Mouse (Mus musculus): ENCODE data around the gene Rbm42. TPM values are rescaled to one million over a fixed set of nuclear protein-coding genes. Genes with fewer than 3 reads are reported as not detected.
A peak's percentile ranks its signal among the peaks of the same experiment; 100 is the strongest.

Gene Rbm42
- polyA plus RNA-seq, 1 experiment from 2014 or later: 41.8 TPM

GRCm38 (mm10) chr7:30625530-30626384 lies 24.4 kb downstream of the Rbm42 start, which contains the start of gene Cox6b1:
Cox6b1 (minus strand) TSS chr7:30626151.
- H3K4me1 ChIP-seq (ENCODE audit: insufficient read depth): peaks cover 15% of the 10 kb centered on the region; the same call in 1 of the 2 replicates
- peak within 1 kb of the TSS; percentile 82 for H3K27ac ChIP-seq (ENCODE audit: low read depth)
- DNase-seq (peak; percentile 93), ATAC-seq (peak; percentile 94)
- H3K36me3 ChIP-seq (replicated peaks; ENCODE audit: insufficient read depth, low read length): peaks cover 25% of the 10 kb centered on the region
- H3K9ac ChIP-seq (replicated peaks): peak within 1 kb of the TSS; percentile 81
- peak within 1 kb of the TSS; percentile 79 for H3K4me3 ChIP-seq (ENCODE audit: low read depth, low read length)
- peak within 1 kb of the TSS; percentile 81 for H3K4me2 ChIP-seq (ENCODE audit: low read depth, low read length)
- 0 out of 2 replicates have a peak, but pooled peaks cover 5% of the 10 kb centered on the region for H3K27me3 ChIP-seq (ENCODE audit: insufficient read depth, low read length)
- TF ChIP-seq EP300 (IDR thresholded peaks at IDR 0.05; ENCODE audit: low read depth): no peak
- TF ChIP-seq CTCF (IDR thresholded peaks at IDR 0.05; ENCODE audit: low read depth): no peak
- no peaks in the 10 kb centered on the region for H3K9me3 ChIP-seq (ENCODE audit: low read length)
- WGBS (ENCODE audit: insufficient replicate concordance): 1% methylated on average over 44 of the region's 44 CpGs

- WGBS (ENCODE audit: insufficient replicate concordance): 78% methylated on average over 3 of the region's 3 CpGs
- Histone ChIP-seq H3K4me2 (ENCODE audit: low read depth, low read length) (no peak overlapping the region), H3K4me3 (ENCODE audit: low read depth, low read length) (no peak overlapping the region), H3K9ac (replicated peaks) (no peak overlapping the region), H3K36me3 (replicated peaks; ENCODE audit: insufficient read depth, low read length) (peaks cover 55% of the 10 kb centered on the region), H3K27ac (ENCODE audit: low read depth) (no peak overlapping the region), H3K9me3 (ENCODE audit: low read length) (no peaks in the 10 kb centered on the region), H3K27me3 (ENCODE audit: insufficient read depth, low read length) (no peaks in the 10 kb centered on the region), H3K4me1 (ENCODE audit: insufficient read depth) (peaks cover 6% of the 10 kb centered on the region; the same call in 1 of the 2 replicates)
- TF ChIP-seq CTCF (IDR thresholded peaks at IDR 0.05; ENCODE audit: low read depth) (peak; percentile 68), EP300 (IDR thresholded peaks at IDR 0.05; ENCODE audit: low read depth) (no peak)
- ATAC-seq (no peak), DNase-seq (peak; percentile 57)
Observed at GRCm38 (mm10) chr7:30619202-30619601, 30.9 kb downstream of the Rbm42 start.

- Histone ChIP-seq H3K9me3 (ENCODE audit: low read length) (no peaks in the 10 kb centered on the region), H3K36me3 (replicated peaks; ENCODE audit: insufficient read depth, low read length) (peaks cover 52% of the 10 kb centered on the region), H3K27me3 (ENCODE audit: insufficient read depth, low read length) (no peaks in the 10 kb centered on the region), H3K4me1 (ENCODE audit: insufficient read depth) (peaks cover 6% of the 10 kb centered on the region; the same call in 1 of the 2 replicates), H3K9ac (replicated peaks) (no peak overlapping the region), H3K4me2 (ENCODE audit: low read depth, low read length) (no peak overlapping the region), H3K27ac (ENCODE audit: low read depth) (no peak overlapping the region), H3K4me3 (ENCODE audit: low read depth, low read length) (no peak overlapping the region)
- no peak for ATAC-seq
- 91% methylated on average over 9 of the region's 9 CpGs for WGBS (ENCODE audit: insufficient replicate concordance)
- peak; percentile 12 for DNase-seq
- TF ChIP-seq EP300 (IDR thresholded peaks at IDR 0.05; ENCODE audit: low read depth) (no peak), CTCF (IDR thresholded peaks at IDR 0.05; ENCODE audit: low read depth) (no peak)
Observed at GRCm38 (mm10) chr7:30618658-30619057, 31.5 kb downstream of the Rbm42 start.

GRCm38 (mm10) chr7:30615049-30615760 lies 34.9 kb downstream of the Rbm42 start:
- TF ChIP-seq EP300 (IDR thresholded peaks at IDR 0.05; ENCODE audit: low read depth): no peak
- TF ChIP-seq CTCF (IDR thresholded peaks at IDR 0.05; ENCODE audit: low read depth): no peak
- 58% methylated on average over 5 of the region's 5 CpGs for WGBS (ENCODE audit: insufficient replicate concordance)
- ATAC-seq: 0 out of 2 replicates have a peak, but pooled peaks have one; percentile 19

GRCm38 (mm10) chr7:30614454-30614853 lies 35.7 kb downstream of the Rbm42 start:
- H3K4me3 ChIP-seq (ENCODE audit: low read depth, low read length): no peak overlapping the region
- no peak overlapping the region for H3K4me2 ChIP-seq (ENCODE audit: low read depth, low read length)
- H3K27me3 ChIP-seq (ENCODE audit: insufficient read depth, low read length): no peaks in the 10 kb centered on the region
- H3K27ac ChIP-seq (ENCODE audit: low read depth): no peak overlapping the region
- no peaks in the 10 kb centered on the region for H3K9me3 ChIP-seq (ENCODE audit: low read length)
- 43% methylated on average over 2 of the region's 2 CpGs for WGBS (ENCODE audit: insufficient replicate concordance)
- H3K4me1 ChIP-seq (ENCODE audit: insufficient read depth): 0 out of 2 replicates have a peak, but pooled peaks cover 2% of the 10 kb centered on the region
- DNase-seq: no peak
- no peak overlapping the region for H3K9ac ChIP-seq (replicated peaks)
- peaks cover 28% of the 10 kb centered on the region for H3K36me3 ChIP-seq (replicated peaks; ENCODE audit: insufficient read depth, low read length)
- TF ChIP-seq CTCF (IDR thresholded peaks at IDR 0.05; ENCODE audit: low read depth) (peak; percentile 54), EP300 (IDR thresholded peaks at IDR 0.05; ENCODE audit: low read depth) (no peak)
- peak; percentile 44 for ATAC-seq

More at GRCm38 (mm10) chr7:30615049-30615760, 34.9 kb downstream of the Rbm42 start:
- no peaks in the 10 kb centered on the region for H3K9me3 ChIP-seq (ENCODE audit: low read length)
- H3K4me1 ChIP-seq (ENCODE audit: insufficient read depth): 0 out of 2 replicates have a peak, but pooled peaks cover 2% of the 10 kb centered on the region
- DNase-seq: peak; percentile 27
- no peak overlapping the region for H3K27ac ChIP-seq (ENCODE audit: low read depth)
- H3K4me3 ChIP-seq (ENCODE audit: low read depth, low read length): no peak overlapping the region
- no peak overlapping the region for H3K9ac ChIP-seq (replicated peaks)
- H3K36me3 ChIP-seq (replicated peaks; ENCODE audit: insufficient read depth, low read length): peaks cover 30% of the 10 kb centered on the region
- no peak overlapping the region for H3K4me2 ChIP-seq (ENCODE audit: low read depth, low read length)
- H3K27me3 ChIP-seq (ENCODE audit: insufficient read depth, low read length): no peaks in the 10 kb centered on the region
